Mouse (Mus musculus) heart, embryonic 10.5 days (tissue): ENCODE measurements at regions not wholly inside any gene's neighbourhood (a gene's known extent, or its start where the extent isn't known, plus 50 kb on each side); places are given as distances from the start of the nearest gene placed in this dataset.
A peak's percentile ranks its signal among the peaks of the same experiment; 100 is the strongest.

Experiments used
- DNase-seq: peaks from one replicate; pipeline ENCODE4 v3.0.0-alpha.2; 2017; ENCODE audit warnings: low spot score
- H3K27ac ChIP-seq: fragments of 300-500 bp; sonication (generic); 2 replicates; pipeline ENCODE4 v1.5.1; 2016; ENCODE audit warnings: mild to moderate bottlenecking
- H3K27me3 ChIP-seq: fragments of 300-500 bp; sonication (generic); 2 replicates; pipeline ENCODE4 v1.6.1; 2016; ENCODE audit warnings: mild to moderate bottlenecking; ENCODE audit not compliant: poor library complexity, insufficient read depth, severe bottlenecking
- H3K36me3 ChIP-seq: fragments of 300-500 bp; sonication (generic); 2 replicates; pipeline ENCODE4 v1.6.1; 2016; ENCODE audit warnings: mild to moderate bottlenecking, moderate library complexity
- H3K4me1 ChIP-seq: fragments of 300-500 bp; sonication (generic); 2 replicates; pipeline ENCODE4 v1.6.1; 2016; ENCODE audit warnings: mild to moderate bottlenecking
- H3K4me3 ChIP-seq: fragments of 300-500 bp; sonication (generic); 2 replicates; pipeline ENCODE4 v1.5.1; 2016; ENCODE audit warnings: mild to moderate bottlenecking, moderate library complexity
- H3K9me3 ChIP-seq: fragments of 300-500 bp; sonication (generic); 2 replicates; pipeline ENCODE4 v1.6.1; 2016; ENCODE audit warnings: mild to moderate bottlenecking, moderate library complexity
- WGBS: fragments of 180-500 bp; shearing (Covaris S2); methylation state at CpG from one replicate; pipeline ENCODE4 v1.1.7; 2016; 5-methylcytosine and 5-hydroxymethylcytosine counted together

GRCm38 (mm10) chr13:111860931-111861330 is 52.1 kb upstream of the Map3k1 start:
- Histone ChIP-seq H3K27me3 (no peaks in the 10 kb centered on the region), H3K27ac (no peak overlapping the region), H3K4me1 (no peaks in the 10 kb centered on the region), H3K9me3 (no peaks in the 10 kb centered on the region), H3K36me3 (no peaks in the 10 kb centered on the region), H3K4me3 (no peak overlapping the region)
- 70% methylated on average over 3 of the region's 3 CpGs for WGBS
- DNase-seq = no peak

- H3K9me3 ChIP-seq = no peaks in the 10 kb centered on the region
- H3K4me3 ChIP-seq = no peak overlapping the region
- peaks cover 4% of the 10 kb centered on the region; the same call in 1 of the 2 replicates for H3K4me1 ChIP-seq
- no peaks in the 10 kb centered on the region for H3K36me3 ChIP-seq
- no peak overlapping the region for H3K27ac ChIP-seq
- no peaks in the 10 kb centered on the region for H3K27me3 ChIP-seq
- DNase-seq = peak; percentile 24
- WGBS = 70% methylated on average over 8 of the region's 8 CpGs
Observed at GRCm38 (mm10) chr13:111862316-111862715, 53.5 kb upstream of the Map3k1 start.

GRCm38 (mm10) chr13:111865956-111866355 is 57.2 kb upstream of the Map3k1 start:
- Histone ChIP-seq H3K36me3 (no peaks in the 10 kb centered on the region), H3K9me3 (no peaks in the 10 kb centered on the region)
- peak; percentile 54 for DNase-seq

GRCm38 (mm10) chr13:111867261-111867660 is 58.5 kb upstream of the Map3k1 start:
- 84% methylated on average over 2 of the region's 2 CpGs for WGBS
- H3K27ac ChIP-seq = peak overlapping the region; percentile 89; the same call in 1 of the 2 replicates
- no peaks in the 10 kb centered on the region for H3K9me3 ChIP-seq
- DNase-seq = peak; percentile 16
- H3K4me1 ChIP-seq = peaks cover 42% of the 10 kb centered on the region
- no peaks in the 10 kb centered on the region for H3K27me3 ChIP-seq
- H3K4me3 ChIP-seq = peak overlapping the region; percentile 50; the same call in 1 of the 2 replicates
- H3K36me3 ChIP-seq = no peaks in the 10 kb centered on the region

More at GRCm38 (mm10) chr13:111865956-111866355, 57.2 kb upstream of the Map3k1 start:
- H3K4me1 ChIP-seq = peaks cover 40% of the 10 kb centered on the region
- H3K27me3 ChIP-seq = no peaks in the 10 kb centered on the region
- H3K4me3 ChIP-seq = no peak overlapping the region
- WGBS = 91% methylated on average over 7 of the region's 7 CpGs
- no peak overlapping the region for H3K27ac ChIP-seq

- peak; percentile 92 for DNase-seq
- H3K9me3 ChIP-seq = no peaks in the 10 kb centered on the region
- WGBS = 20% methylated on average over 31 of the region's 31 CpGs
Observed at GRCm38 (mm10) chr13:111867763-111868725, 59.3 kb upstream of the Map3k1 start.

GRCm38 (mm10) chr13:111868947-111869346 is 60.2 kb upstream of the Map3k1 start:
- peak; percentile 48 for DNase-seq
- H3K9me3 ChIP-seq = no peaks in the 10 kb centered on the region

More at GRCm38 (mm10) chr13:111867763-111868725, 59.3 kb upstream of the Map3k1 start:
- Histone ChIP-seq H3K27ac (peak overlapping the region; percentile 89), H3K36me3 (no peaks in the 10 kb centered on the region), H3K4me1 (peaks cover 42% of the 10 kb centered on the region), H3K27me3 (no peaks in the 10 kb centered on the region), H3K4me3 (peak overlapping the region; percentile 50)

GRCm38 (mm10) chr13:111869771-111870437 is 61.1 kb upstream of the Map3k1 start:
- 13% methylated on average over 17 of the region's 17 CpGs for WGBS
- Histone ChIP-seq H3K9me3 (no peaks in the 10 kb centered on the region), H3K27ac (peak overlapping the region; percentile 62), H3K4me1 (peaks cover 42% of the 10 kb centered on the region), H3K4me3 (peak overlapping the region; percentile 36), H3K27me3 (no peaks in the 10 kb centered on the region), H3K36me3 (no peaks in the 10 kb centered on the region)
- peak; percentile 67 for DNase-seq

More at GRCm38 (mm10) chr13:111868947-111869346, 60.2 kb upstream of the Map3k1 start:
- Histone ChIP-seq H3K4me1 (peaks cover 42% of the 10 kb centered on the region), H3K27me3 (no peaks in the 10 kb centered on the region), H3K36me3 (no peaks in the 10 kb centered on the region), H3K27ac (peak overlapping the region; percentile 89), H3K4me3 (0 out of 2 replicates have a peak overlapping the region, but pooled peaks have one; percentile 50)
- 35% methylated on average over 3 of the region's 3 CpGs for WGBS

- DNase-seq = no peak
- Histone ChIP-seq H3K36me3 (no peaks in the 10 kb centered on the region), H3K9me3 (no peaks in the 10 kb centered on the region), H3K27ac (peak overlapping the region; percentile 62), H3K4me3 (no peak overlapping the region), H3K27me3 (no peaks in the 10 kb centered on the region), H3K4me1 (peaks cover 42% of the 10 kb centered on the region)
- WGBS = 84% methylated on average over 4 of the region's 4 CpGs
Observed at GRCm38 (mm10) chr13:111870505-111870904, 61.7 kb upstream of the Map3k1 start.

- Histone ChIP-seq H3K9me3 (no peaks in the 10 kb centered on the region), H3K4me1 (peaks cover 42% of the 10 kb centered on the region), H3K36me3 (no peaks in the 10 kb centered on the region), H3K4me3 (no peak overlapping the region), H3K27me3 (no peaks in the 10 kb centered on the region), H3K27ac (no peak overlapping the region)
- peak; percentile 61 for DNase-seq
- WGBS = 90% methylated on average over 25 of the region's 25 CpGs
Observed at GRCm38 (mm10) chr13:111871672-111872410, 63.0 kb upstream of the Map3k1 start.

- Histone ChIP-seq H3K4me3 (no peak overlapping the region), H3K27ac (no peak overlapping the region), H3K9me3 (no peaks in the 10 kb centered on the region), H3K4me1 (peaks cover 18% of the 10 kb centered on the region), H3K36me3 (no peaks in the 10 kb centered on the region), H3K27me3 (no peaks in the 10 kb centered on the region)
- WGBS = 76% methylated on average over 3 of the region's 3 CpGs
- DNase-seq = peak; percentile 16
Observed at GRCm38 (mm10) chr13:111874330-111874729, 65.5 kb upstream of the Map3k1 start.

- 78% methylated on average over 3 of the region's 3 CpGs for WGBS
- Histone ChIP-seq H3K4me1 (no peaks in the 10 kb centered on the region), H3K27ac (no peak overlapping the region), H3K36me3 (no peaks in the 10 kb centered on the region), H3K9me3 (no peaks in the 10 kb centered on the region), H3K27me3 (no peaks in the 10 kb centered on the region), H3K4me3 (no peak overlapping the region)
- DNase-seq = peak; percentile 45
Observed at GRCm38 (mm10) chr13:111876404-111876803, 67.6 kb upstream of the Map3k1 start.

GRCm38 (mm10) chr13:111876847-111877246 is 68.1 kb upstream of the Map3k1 start:
- no peak overlapping the region for H3K27ac ChIP-seq
- H3K4me3 ChIP-seq = no peak overlapping the region
- H3K9me3 ChIP-seq = no peaks in the 10 kb centered on the region
- H3K27me3 ChIP-seq = no peaks in the 10 kb centered on the region
- DNase-seq = no peak
- no peaks in the 10 kb centered on the region for H3K36me3 ChIP-seq
- 75% methylated on average over 2 of the region's 2 CpGs for WGBS
- H3K4me1 ChIP-seq = no peaks in the 10 kb centered on the region
